Mouse (Mus musculus) ES-Bruce4 (cell line): ENCODE measurements at regions not wholly inside any gene's neighbourhood (a gene's known extent, or its start where the extent isn't known, plus 50 kb on each side); places are given as distances from the start of the nearest gene placed in this dataset.

ENCODE experiments used
- CTCF ChIP-seq: IDR thresholded peaks from one replicate; pipeline ENCODE4 v1.8.1; 2011; ENCODE audit warnings: low read depth, low read length
- EP300 ChIP-seq: IDR thresholded peaks from 2 replicates; pipeline ENCODE4 v1.6.1; 2011; ENCODE audit warnings: low read depth, low read length; ENCODE audit not compliant: insufficient read depth

GRCm38 (mm10) chr13:10982543-10982942 is 621.9 kb upstream of the Chrm3 start:
- TF ChIP-seq CTCF (no peak), EP300 (no peak)
